In genomic region chr11:105967741-105968574, GRCm38 (mm10) we compare ENCODE assay signal across 8 mouse cellular contexts. TPM values are rescaled to one million over a fixed set of nuclear protein-coding genes. Genes with fewer than 3 reads are reported as not detected.
DNase-seq lines count a peak whose midpoint lies in the region; ATAC-seq and TF ChIP-seq lines count a peak whose summit lies in the region.

Gene Ace (plus strand): TSS chr11:105967945.

- TF ChIP-seq CTCF in bone marrow, adult 2 months (IDR thresholded peaks at IDR 0.05; ENCODE audit: control insufficient read depth, insufficient read depth, low read length) = no peak
- no peak for TF ChIP-seq CTCF in hindbrain, postnatal 0 days (IDR thresholded peaks at IDR 0.05; ENCODE audit: low read depth)

- H3K27me3 ChIP-seq in hindbrain, postnatal 0 days (ENCODE audit: insufficient read depth, low read length) = no peaks in the 10 kb centered on the region
- H3K27me3 ChIP-seq in liver, embryonic 12.5 days (replicated peaks) = peaks cover 75% of the 10 kb centered on the region
- H3K27me3 ChIP-seq in myocyte (ENCODE audit: control insufficient read depth, insufficient read depth, insufficient read length) = peaks cover 34% of the 10 kb centered on the region

- peak within 1 kb of the TSS; percentile 88 for H3K4me2 ChIP-seq in hindbrain, postnatal 0 days (ENCODE audit: low read depth, low read length)
- H3K4me2 ChIP-seq in liver, embryonic 12.5 days = peak within 1 kb of the TSS; percentile 69
- H3K4me2 ChIP-seq in myocyte (ENCODE audit: low read depth) = peak within 1 kb of the TSS; percentile 78

- peak within 1 kb of the TSS; percentile 61 for H3K9ac ChIP-seq in hindbrain, postnatal 0 days (replicated peaks; ENCODE audit: low read length)
- H3K9ac ChIP-seq in liver, embryonic 12.5 days = 0 out of 2 replicates have a peak within 1 kb of the TSS, but pooled peaks have one; percentile 12

- DNase-seq in cerebellum, postnatal 25 days = peak; percentile 47 to 63
- no peak for DNase-seq in cerebellum, adult 11-12 months
- DNase-seq in gastrocnemius, postnatal 25 days = peak; percentile 63
- DNase-seq in hindbrain, postnatal 0 days (ENCODE audit: low spot score) = peak; percentile 63
- no peak for DNase-seq in thymus, postnatal 10 days (ENCODE audit: low spot score in 2 of 2)

- WGBS in bone marrow, adult 2 months = 1% methylated on average over 76 of the region's 76 CpGs
- under 1% methylated on average over 68 of the region's 76 CpGs for WGBS in hindbrain, postnatal 0 days
- WGBS in liver, embryonic 12.5 days (ENCODE audit: insufficient replicate concordance) = 1% methylated on average over 69 of the region's 76 CpGs

- no peaks in the 10 kb centered on the region for H3K79me2 ChIP-seq in myocyte (ENCODE audit: control insufficient read depth, insufficient read depth)

- H3K36me3 ChIP-seq in hindbrain, postnatal 0 days (ENCODE audit: insufficient read depth, low read length) = no peaks in the 10 kb centered on the region
- no peaks in the 10 kb centered on the region for H3K36me3 ChIP-seq in liver, embryonic 12.5 days
- no peaks in the 10 kb centered on the region for H3K36me3 ChIP-seq in myocyte (ENCODE audit: control insufficient read depth, insufficient read depth)

- H3ac ChIP-seq in myocyte (ENCODE audit: control insufficient read depth, insufficient read length) = no peak within 1 kb of the TSS

- no peaks in the 10 kb centered on the region for H3K9me3 ChIP-seq in hindbrain, postnatal 0 days (ENCODE audit: low read length)
- no peaks in the 10 kb centered on the region for H3K9me3 ChIP-seq in liver, embryonic 12.5 days (replicated peaks)

- no peak within 1 kb of the TSS for H3K27ac ChIP-seq in bone marrow, adult 2 months (ENCODE audit: control insufficient read depth, insufficient read depth, low read depth, low read length, poor library complexity)
- H3K27ac ChIP-seq in hindbrain, postnatal 0 days = peak within 1 kb of the TSS; percentile 8; the same call in 1 of the 2 replicates
- H3K27ac ChIP-seq in liver, embryonic 12.5 days = no peak within 1 kb of the TSS

- TF ChIP-seq POLR2A in bone marrow, adult 2 months (IDR thresholded peaks at IDR 0.05; ENCODE audit: borderline replicate concordance, control insufficient read depth, low read depth, low read length) = no peak
- no peak for TF ChIP-seq POLR2A in myocyte (IDR thresholded peaks at IDR 0.05; ENCODE audit: insufficient read length, low read depth)

- no peaks in the 10 kb centered on the region for H3K4me1 ChIP-seq in bone marrow, adult 2 months (ENCODE audit: control insufficient read depth, insufficient read depth, low read length)
- 0 out of 2 replicates have a peak, but pooled peaks cover 8% of the 10 kb centered on the region for H3K4me1 ChIP-seq in hindbrain, postnatal 0 days (ENCODE audit: insufficient read depth, low read length)
- H3K4me1 ChIP-seq in liver, embryonic 12.5 days = peaks cover 2% of the 10 kb centered on the region; the same call in 1 of the 2 replicates

- peak within 1 kb of the TSS; percentile 17 for H3K4me3 ChIP-seq in bone marrow, adult 2 months (replicated peaks; ENCODE audit: control insufficient read depth, low read depth, low read length)
- H3K4me3 ChIP-seq in hindbrain, postnatal 0 days (ENCODE audit: low read length) = peak within 1 kb of the TSS; percentile 45
- peak within 1 kb of the TSS; percentile 51 for H3K4me3 ChIP-seq in liver, embryonic 12.5 days
- H3K4me3 ChIP-seq in myocyte = no peak within 1 kb of the TSS

- peak; percentile 84 for ATAC-seq in hindbrain, postnatal 0 days
- no peak for ATAC-seq in liver, embryonic 12.5 days

TF ChIP-seq in myocyte, 11 proteins besides CTCF, POLR2A, EP300 and RAD21:
- TF ChIP-seq MYOD1 (IDR thresholded peaks at IDR 0.05; ENCODE audit: control insufficient read depth in 1 of 3, insufficient read length in 2 of 3, low read depth in 2 of 3) = peak in 1 of 3 experiments; percentile 28
- TF ChIP-seq REST (IDR thresholded peaks at IDR 0.05; ENCODE audit: insufficient read depth, insufficient read length) = no peak

RNA-seq across cellular contexts. Expression of gene Ace, which starts in this region (rescaled TPM):
- 1.8 and 3.9 TPM in 2 replicates for polyA plus RNA-seq in bone marrow, adult 2 months (2011; ENCODE audit: insufficient read depth, insufficient read length, low replicate concordance, missing spikeins)
- 10 to 100 TPM; 31.1 to 33.9 TPM for total RNA-seq in gastrocnemius, postnatal 25 days (2021)
- total RNA-seq in hindbrain, postnatal 0 days (2014; rRNA removed) = 31.1 and 35.9 TPM in 2 replicates
- polyA plus RNA-seq in hindbrain, postnatal 0 days (2015; fragmentation: Nextera tagmentation; extraction: Ambion mirVana) = 10.3 and 11.1 TPM in 2 replicates
- polyA plus RNA-seq in liver, embryonic 12.5 days (2016; fragmentation: Nextera tagmentation; extraction: Ambion mirVana) = 0.07 TPM in 2 replicates
- 1.3 TPM for polyA plus RNA-seq in myocyte (2012; fragmentation: generic; extraction: Trizol)

Comparison
In these comparisons a context has a peak if more than half of its experiments do, and no peak if none do; other contexts are left out.
1. DNase-seq: peak in cerebellum, postnatal 25 days (2 of 2), gastrocnemius, postnatal 25 days (single experiment) and hindbrain, postnatal 0 days (single experiment); none in cerebellum, adult 11-12 months (single experiment) and thymus, postnatal 10 days (0 of 2).
2. Peak in every context shown above with its lines, with median percentiles within 50 percentile points of each other: H3K4me2 ChIP-seq.